Comparison of ENCODE assay signal across 9 mouse cellular contexts in genomic region chr6:148214765-148215164, GRCm38 (mm10). TPM values are rescaled to one million over a fixed set of nuclear protein-coding genes. Genes with fewer than 3 reads are reported as not detected.
DNase-seq lines count a peak whose midpoint lies in the region; ATAC-seq and TF ChIP-seq lines count a peak whose summit lies in the region.
"Had no signal": no experiment of that assay in that cellular context is flagged by ENCODE, and none has a peak within 500 bp of the region (broad histone marks: within the 10 kb centered on the region; RNA-seq: fewer than 3 reads in every experiment).

No protein-coding gene starts in this region.

- 0 out of 2 replicates have a peak, but pooled peaks cover 5% of the 10 kb centered on the region for H3K36me3 ChIP-seq in intestine, postnatal 0 days (ENCODE audit: control insufficient read depth, insufficient read depth)
- no peaks in the 10 kb centered on the region for H3K36me3 ChIP-seq in intestine, embryonic 15.5 days
- H3K36me3 ChIP-seq in G1E (replicated peaks), result peaks cover 11% of the 10 kb centered on the region

- H3K9ac ChIP-seq in intestine, postnatal 0 days (ENCODE audit: low read depth, low read length), result no peak overlapping the region
- no peak overlapping the region for H3K9ac ChIP-seq in intestine, embryonic 15.5 days

- no peaks in the 10 kb centered on the region for H3K27me3 ChIP-seq in intestine, postnatal 0 days (replicated peaks; ENCODE audit: control insufficient read depth, insufficient read depth, low read length)
- H3K27me3 ChIP-seq in intestine, embryonic 15.5 days (replicated peaks), result no peaks in the 10 kb centered on the region
- no peaks in the 10 kb centered on the region for H3K27me3 ChIP-seq in G1E (ENCODE audit: insufficient read depth, low read length)
- H3K27me3 ChIP-seq in cerebellum, adult 2 months (ENCODE audit: control insufficient read depth, insufficient read depth, low read length), result no peaks in the 10 kb centered on the region

- no peak for TF ChIP-seq POLR2A in cerebellum, adult 2 months (IDR thresholded peaks at IDR 0.05; ENCODE audit: borderline replicate concordance, insufficient read depth, low read length)

- H3K9me3 ChIP-seq in intestine, postnatal 0 days (ENCODE audit: control insufficient read depth), result no peaks in the 10 kb centered on the region
- no peaks in the 10 kb centered on the region for H3K9me3 ChIP-seq in intestine, embryonic 15.5 days
- H3K9me3 ChIP-seq in G1E (replicated peaks), result no peaks in the 10 kb centered on the region

- peak; percentile 82 for TF ChIP-seq CTCF in intestine, postnatal 0 days (IDR thresholded peaks at IDR 0.05; ENCODE audit: low read depth)
- peak; percentile 16; the same call in 1 of the 2 replicates for TF ChIP-seq CTCF in G1E (IDR thresholded peaks at IDR 0.05; ENCODE audit: low read depth, low read length)
- TF ChIP-seq CTCF in cerebellum, adult 2 months (IDR thresholded peaks at IDR 0.05; ENCODE audit: borderline replicate concordance, insufficient read depth, low read depth, low read length), result peak; percentile 57

- 2% methylated on average over 5 of the region's 5 CpGs for WGBS in intestine, postnatal 0 days
- WGBS in intestine, embryonic 15.5 days, result 4% methylated on average over 5 of the region's 5 CpGs
- WGBS in cerebellum, adult 2 months, result under 1% methylated on average over 5 of the region's 5 CpGs

- no peaks in the 10 kb centered on the region; the same call in 1 of the 2 replicates for H3K4me1 ChIP-seq in intestine, postnatal 0 days (replicated peaks; ENCODE audit: control insufficient read depth, insufficient read depth, low read length)
- H3K4me1 ChIP-seq in intestine, embryonic 15.5 days (replicated peaks), result no peaks in the 10 kb centered on the region
- H3K4me1 ChIP-seq in G1E (ENCODE audit: insufficient read depth, low read depth, low read length), result peaks cover 14% of the 10 kb centered on the region
- H3K4me1 ChIP-seq in cerebellum, adult 2 months (ENCODE audit: control insufficient read depth, insufficient read depth, low read length), result no peaks in the 10 kb centered on the region

- H3K27ac ChIP-seq in intestine, postnatal 0 days (ENCODE audit: low read depth, low read length), result no peak overlapping the region
- H3K27ac ChIP-seq in intestine, embryonic 15.5 days, result no peak overlapping the region
- no peak overlapping the region for H3K27ac ChIP-seq in cerebellum, adult 2 months (ENCODE audit: insufficient read depth, low read length)

- peak; percentile 5 for DNase-seq in G1E (ENCODE audit: low spot score)
- peak; percentile 30 for DNase-seq in cerebellum, adult 2 months
- DNase-seq in heart, adult 8-10 months (ENCODE audit: low spot score), result peak; percentile 24
- peak; percentile 38 to 46 for DNase-seq in layer of hippocampus, postnatal 14 days (ENCODE audit: low spot score in 2 of 2)
- DNase-seq in monocyte, adult 2 months (ENCODE audit: low read depth in 1 of 2, low spot score in 2 of 2), result peak; percentile 24
- peak; percentile 45 for DNase-seq in thymus, postnatal 14 days

- H3K4me3 ChIP-seq in intestine, postnatal 0 days (ENCODE audit: low read depth, low read length), result no peak overlapping the region
- H3K4me3 ChIP-seq in intestine, embryonic 15.5 days (replicated peaks), result no peak overlapping the region
- no peak overlapping the region for H3K4me3 ChIP-seq in G1E (ENCODE audit: low read depth, low read length)
- H3K4me3 ChIP-seq in cerebellum, adult 2 months (replicated peaks; ENCODE audit: insufficient read depth, low read depth, low read length), result no peak overlapping the region
- H3K4me3 ChIP-seq: erythroblast, embryonic 14.5 days had no signal

- H3K4me2 ChIP-seq in intestine, postnatal 0 days (replicated peaks; ENCODE audit: low read depth), result no peak overlapping the region; the same call in 1 of the 2 replicates
- H3K4me2 ChIP-seq in intestine, embryonic 15.5 days (replicated peaks), result no peak overlapping the region

- ATAC-seq in intestine, postnatal 0 days, result 0 out of 2 replicates have a peak, but pooled peaks have one; percentile 12
- ATAC-seq in intestine, embryonic 15.5 days, result no peak
- no peak for ATAC-seq in G1E (ENCODE audit: extremely low read depth, insufficient number of reproducible peaks, low FRiP score, poor library complexity, severe bottlenecking)

RNA-seq across cellular contexts. Expression of gene Ergic2, which starts 2.6 kb away (rescaled TPM):
- 198 and 202 TPM in 2 replicates for polyA plus RNA-seq in intestine, postnatal 0 days (2015; fragmentation: Nextera tagmentation; extraction: Ambion mirVana)
- 184 and 215 TPM in 2 replicates for polyA plus RNA-seq in intestine, embryonic 15.5 days (2015; fragmentation: Nextera tagmentation; extraction: Ambion mirVana)
- total RNA-seq in G1E (2014; fragmentation: Nextera tagmentation) (137 and 188 TPM in 2 replicates), G1E (2017) (138 and 148 TPM in 2 replicates)
- 2.5 and 6.7 TPM in 2 replicates for polyA plus RNA-seq in G1E (2012)
- 57.9 and 59.0 TPM in 2 replicates for polyA plus RNA-seq in cerebellum, adult 2 months (2012; rRNA removed)
- total RNA-seq in heart, adult 8-10 months (2022), result 10 to 100 TPM; 55.7 to 58.8 (median 56.9) TPM
- 10 to 100 TPM; 70.4 to 71.2 TPM for total RNA-seq in layer of hippocampus, postnatal 14 days (2021)

Comparison
In these comparisons a context has a peak if more than half of its experiments do, and no peak if none do; other contexts are left out.
1. CTCF ChIP-seq: peak in every context shown above with its lines; median percentile 82 in intestine, postnatal 0 days; 57 in cerebellum, adult 2 months; 16 in G1E.